Mouse (Mus musculus) E14TG2a.4 (cell line): ENCODE data around the gene Depp1.

ENCODE experiments used
- CTCF ChIP-seq: conservative IDR thresholded peaks from 2 replicates; pipeline ENCODE4 v1.5.1; 2014; ENCODE audit warnings: low read length
- NANOG ChIP-seq: IDR thresholded peaks from 2 replicates; pipeline ENCODE4 v1.6.1; 2014; ENCODE audit warnings: borderline replicate concordance, low read length, mixed read lengths
- POU5F1 ChIP-seq: IDR thresholded peaks from 2 replicates; pipeline ENCODE4 v1.6.1; 2014; ENCODE audit warnings: low read length, borderline replicate concordance

GRCm38 (mm10) chr6:116650406-116650805 is at the start of gene Depp1:
- TF ChIP-seq CTCF (no peak), NANOG (no peak), POU5F1 (no peak)
